Mouse (Mus musculus) heart, embryonic 16.5 days (tissue): ENCODE data around the gene Krtap3-2. TPM values are rescaled to one million over a fixed set of nuclear protein-coding genes. Genes with fewer than 3 reads are reported as not detected.
"Not testable (repeated sequence)": the region's sequence is repeated elsewhere in the genome, so short reads cannot be mapped to it uniquely, and the experiment has no call there.

Source experiments
- ATAC-seq: fragments of 200-750 bp; cut with Nextera tagmentation; replicated peaks from 2 replicates; pipeline ENCODE4 v1.8.0; 2017; ENCODE audit warnings: moderate number of reproducible peaks; ENCODE audit not compliant: insufficient read depth, low FRiP score; ENCODE audit errors: extremely low read depth
- H3K27ac ChIP-seq: fragments of 300-500 bp; sonication (generic); 2 replicates; pipeline ENCODE4 v1.5.1; 2014; ENCODE audit warnings: mild to moderate bottlenecking, low read length, control low read depth, moderate library complexity
- H3K27me3 ChIP-seq: fragments of 300-500 bp; sonication (generic); 2 replicates; pipeline ENCODE4 v1.6.1; 2014; ENCODE audit warnings: low read length, mixed read lengths; ENCODE audit not compliant: control insufficient read depth, insufficient read depth
- H3K36me3 ChIP-seq: fragments of 300-500 bp; sonication (generic); 2 replicates; pipeline ENCODE4 v1.6.1; 2014; ENCODE audit not compliant: control insufficient read depth, insufficient read depth
- H3K4me1 ChIP-seq: fragments of 300-500 bp; sonication (generic); 2 replicates; pipeline ENCODE4 v1.6.1; 2014; ENCODE audit warnings: low read length, mixed read lengths; ENCODE audit not compliant: control insufficient read depth, insufficient read depth
- H3K4me2 ChIP-seq: fragments of 300-500 bp; sonication (generic); 2 replicates; pipeline ENCODE4 v1.6.1; 2014; ENCODE audit warnings: low read depth, mild to moderate bottlenecking, control low read depth, low read length
- H3K4me3 ChIP-seq: fragments of 300-500 bp; sonication (generic); 2 replicates; pipeline ENCODE4 v1.5.1; 2014; ENCODE audit warnings: mild to moderate bottlenecking, control low read depth, low read length
- H3K9ac ChIP-seq: fragments of 300-500 bp; sonication (generic); 2 replicates; pipeline ENCODE4 v1.6.1; 2014; ENCODE audit warnings: low read length, control low read depth
- H3K9me3 ChIP-seq: fragments of 300-500 bp; sonication (generic); replicated peaks from 2 replicates; pipeline ENCODE4 v1.6.1; 2016; ENCODE audit warnings: low read length; ENCODE audit not compliant: control insufficient read depth
- WGBS: fragments of 180-500 bp; shearing (Covaris S2); extraction: QIAGEN DNeasy Blood & Tissue Kit; methylation state at CpG from one replicate; pipeline ENCODE4 v1.1.7; 2014; 5-methylcytosine and 5-hydroxymethylcytosine counted together
- polyA plus RNA-seq: library from polyadenylated mRNA; unstranded; fragments of >200 nt; fragmentation: Nextera tagmentation; extraction: Ambion mirVana; gene quantifications from 2 replicates; pipeline ENCODE4 v1.2.1, GENCODE M21; 2015

Krtap3-2 gene
- polyA plus RNA-seq = not detected in 2 replicates

DNA sequence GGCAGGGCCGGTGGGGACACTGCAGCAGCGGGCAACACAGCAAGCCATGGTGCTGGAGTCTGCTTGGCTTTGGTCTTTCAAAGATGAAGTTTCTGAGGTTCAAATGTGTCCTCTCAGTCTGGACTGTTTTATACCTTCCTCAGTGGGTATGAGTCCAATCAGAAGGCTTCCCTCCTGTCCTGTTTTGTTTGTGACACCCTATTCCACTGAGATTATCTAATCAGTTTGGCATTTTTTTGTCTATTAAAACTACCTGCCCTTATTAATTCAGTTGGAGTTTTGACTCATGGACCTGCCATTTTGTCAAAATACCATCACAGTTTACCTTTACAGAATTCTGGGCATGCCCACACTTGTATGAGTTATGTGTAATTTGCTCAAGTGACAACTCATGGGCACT is at the start of gene Krtap3-2:
Krtap3-2 (minus strand) TSS at position 101 of the 400 bp plus-strand sequence.
- WGBS = 64% methylated on average over 2 of the region's 2 CpGs
- Histone ChIP-seq H3K27me3 (no peaks in the 10 kb centered on the region), H3K4me3 (no peak within 1 kb of the TSS), H3K36me3 (no peaks in the 10 kb centered on the region), H3K9ac (no peak within 1 kb of the TSS), H3K27ac (no peak within 1 kb of the TSS), H3K9me3 (no peaks in the 10 kb centered on the region), H3K4me1 (no peaks in the 10 kb centered on the region; the same call in 1 of the 2 replicates), H3K4me2 (no peak within 1 kb of the TSS)
- ATAC-seq = no peak

DNA sequence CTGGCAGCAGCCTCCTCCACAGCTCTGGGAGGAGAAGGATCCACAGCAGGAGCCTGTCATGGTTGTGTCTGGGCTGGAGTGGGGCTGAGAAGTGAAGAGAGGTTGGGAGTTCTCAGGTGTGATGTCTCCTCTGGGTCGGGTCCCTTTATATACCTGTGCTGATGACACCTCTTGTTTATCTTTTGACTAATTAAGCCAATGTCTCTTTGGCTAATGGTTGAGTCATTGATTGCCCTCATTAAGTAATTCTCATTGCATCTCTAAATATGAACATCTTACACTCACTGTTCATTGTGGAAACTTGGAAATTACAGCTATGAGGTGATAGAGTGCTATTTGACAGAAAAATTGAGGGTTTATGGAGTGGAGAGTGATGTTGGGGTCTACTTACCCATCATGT is 46.6 kb upstream of the Krtap3-2 start, which contains the start of gene Gm11938:
Gm11938 (minus strand) TSS at position 101 of the 400 bp plus-strand sequence.
- ATAC-seq, H3K4me2 ChIP-seq, H3K9ac ChIP-seq, H3K27ac ChIP-seq, H3K4me1 ChIP-seq, H3K9me3 ChIP-seq, H3K36me3 ChIP-seq, H3K27me3 ChIP-seq, H3K4me3 ChIP-seq: not testable (repeated sequence)
- 39% methylated on average over 1 of the region's 1 CpGs for WGBS

DNA sequence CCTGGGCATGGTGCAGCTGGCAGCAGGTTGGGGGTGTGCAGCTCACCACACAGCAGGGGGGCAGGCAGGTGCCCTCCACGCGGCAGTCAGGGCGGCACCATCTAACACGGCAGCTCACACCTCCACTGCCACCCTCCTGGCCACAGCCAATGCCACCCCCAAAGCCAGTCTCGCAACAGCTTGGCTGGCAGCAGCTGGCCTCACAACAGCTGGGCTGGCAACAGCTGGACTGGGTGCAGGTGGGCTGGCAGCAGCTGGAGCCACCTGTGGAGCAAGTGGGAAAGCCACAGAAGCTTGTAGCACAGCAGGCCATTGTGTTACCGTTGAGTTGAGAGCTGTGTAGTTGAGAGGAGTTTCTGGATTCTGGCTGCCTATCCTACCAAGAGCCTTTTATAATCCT is 41.1 kb upstream of the Krtap3-2 start, which contains the start of gene Krtap9-3:
Krtap9-3 (minus strand) TSS at position 364 of the 400 bp plus-strand sequence.
- H3K27me3 ChIP-seq, H3K9ac ChIP-seq, H3K4me2 ChIP-seq, H3K4me3 ChIP-seq, H3K9me3 ChIP-seq, ATAC-seq, H3K36me3 ChIP-seq, H3K4me1 ChIP-seq, H3K27ac ChIP-seq: not testable (repeated sequence)
- 79% methylated on average over 6 of the region's 6 CpGs for WGBS

DNA sequence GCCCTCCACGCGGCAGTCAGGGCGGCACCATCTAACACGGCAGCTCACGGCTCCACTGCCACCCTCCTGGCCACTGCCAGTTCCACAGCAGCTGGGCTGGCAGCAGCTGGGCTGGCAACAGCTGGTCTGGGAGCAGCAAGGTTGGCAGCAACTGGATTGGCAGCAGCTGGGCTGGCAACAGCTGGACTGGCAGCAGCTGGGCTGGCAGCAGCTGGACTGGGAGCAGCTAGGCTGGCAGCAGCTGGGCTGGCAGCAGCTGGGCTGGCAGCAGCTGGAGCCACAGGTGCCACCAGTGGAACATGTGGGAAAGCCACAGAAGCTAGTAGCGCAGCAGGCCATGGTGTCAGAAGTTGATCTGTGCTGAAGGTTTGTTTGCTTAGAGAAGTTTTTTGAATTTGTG is 34.3 kb upstream of the Krtap3-2 start, which contains the start of gene Krtap1-3:
Krtap1-3 (minus strand) TSS at position 359 of the 400 bp plus-strand sequence.
- no peaks in the 10 kb centered on the region for H3K36me3 ChIP-seq
- H3K27ac ChIP-seq = no peak within 1 kb of the TSS
- no peak for ATAC-seq
- no peaks in the 10 kb centered on the region for H3K4me1 ChIP-seq
- no peak within 1 kb of the TSS for H3K4me2 ChIP-seq
- no peak within 1 kb of the TSS for H3K4me3 ChIP-seq
- no peaks in the 10 kb centered on the region for H3K27me3 ChIP-seq
- WGBS = 79% methylated on average over 6 of the region's 6 CpGs
- no peaks in the 10 kb centered on the region for H3K9me3 ChIP-seq
- H3K9ac ChIP-seq = no peak within 1 kb of the TSS

DNA sequence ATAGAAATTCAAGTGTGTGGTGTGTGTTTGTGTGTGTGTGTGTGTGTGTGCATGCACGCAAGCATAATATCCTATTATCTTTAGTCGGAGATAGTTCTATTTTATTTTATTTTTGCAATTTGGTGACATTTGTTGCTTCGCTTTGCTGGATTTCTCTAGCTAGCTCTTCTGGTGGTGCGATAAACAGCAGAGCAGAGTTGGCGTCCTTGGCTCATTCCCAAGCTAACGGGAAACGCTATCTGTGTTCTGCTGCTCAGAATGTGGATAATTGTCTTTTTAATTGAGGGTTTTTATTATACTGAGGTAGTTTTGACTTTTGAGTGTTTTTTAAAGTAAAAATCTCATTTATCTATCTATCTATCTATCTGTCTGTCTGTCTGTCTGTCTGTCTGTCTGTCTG is 28.4 kb upstream of the Krtap3-2 start:
- WGBS = 70% methylated on average over 7 of the region's 7 CpGs
- no peaks in the 10 kb centered on the region for H3K9me3 ChIP-seq

DNA sequence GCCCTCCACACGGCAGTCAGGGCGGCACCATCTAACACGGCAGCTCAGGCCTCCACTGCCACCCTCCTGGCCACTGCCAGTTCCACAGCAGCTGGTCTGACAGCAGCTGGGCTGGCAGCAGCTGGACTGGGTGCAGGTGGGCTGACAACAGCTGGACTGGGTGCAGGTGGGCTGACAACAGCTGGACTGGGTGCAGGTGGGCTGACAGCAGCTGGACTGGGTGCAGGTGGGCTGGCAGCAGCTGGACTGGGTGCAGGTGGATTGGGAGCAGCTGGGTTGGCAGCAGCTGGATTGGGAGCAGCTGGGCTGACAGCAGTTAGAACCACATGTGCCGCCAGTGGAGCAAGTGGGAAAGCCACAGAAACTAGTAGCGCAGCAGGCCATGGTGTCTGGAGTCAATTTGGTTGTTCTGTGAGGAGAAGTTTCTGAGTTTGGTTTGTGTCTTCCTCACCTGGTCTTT is 26.6 kb upstream of the Krtap3-2 start, which contains the start of gene Krtap1-4:
Krtap1-4 (minus strand) TSS at position 410 of the 460 bp plus-strand sequence.
- Histone ChIP-seq H3K4me2 (no peak within 1 kb of the TSS), H3K9me3 (no peaks in the 10 kb centered on the region), H3K4me3 (no peak within 1 kb of the TSS), H3K27ac (no peak within 1 kb of the TSS), H3K4me1 (no peaks in the 10 kb centered on the region), H3K27me3 (no peaks in the 10 kb centered on the region), H3K36me3 (no peaks in the 10 kb centered on the region), H3K9ac (no peak within 1 kb of the TSS)
- no peak for ATAC-seq
- 71% methylated on average over 5 of the region's 5 CpGs for WGBS

More for the DNA sequence above, 28.4 kb upstream of the Krtap3-2 start:
- H3K36me3 ChIP-seq = no peaks in the 10 kb centered on the region
- H3K27ac ChIP-seq = no peak overlapping the region
- H3K4me3 ChIP-seq = no peak overlapping the region
- no peak overlapping the region for H3K9ac ChIP-seq
- H3K4me1 ChIP-seq = no peaks in the 10 kb centered on the region
- no peaks in the 10 kb centered on the region for H3K27me3 ChIP-seq
- H3K4me2 ChIP-seq = no peak overlapping the region
- no peak for ATAC-seq

DNA sequence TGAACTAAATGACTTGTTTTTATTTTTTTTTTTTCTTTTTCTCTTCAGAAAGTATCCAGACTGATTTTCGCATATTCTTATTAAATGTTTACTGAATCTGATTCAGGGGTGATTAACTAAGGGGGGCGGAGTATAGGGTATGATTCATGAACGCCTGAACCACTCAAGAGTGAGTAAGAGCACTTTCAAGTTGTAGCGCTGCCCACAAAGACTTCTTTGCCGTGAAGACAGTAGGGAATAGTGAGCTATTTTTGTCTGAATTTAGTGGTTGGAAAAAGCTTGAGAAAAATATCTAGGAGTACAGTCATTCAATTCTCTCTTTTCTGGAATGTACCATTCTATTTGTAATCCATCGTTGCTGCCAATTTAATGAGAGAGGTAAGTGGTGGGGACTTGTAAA is 24.9 kb upstream of the Krtap3-2 start:
- Histone ChIP-seq H3K27ac (no peak overlapping the region), H3K27me3 (no peaks in the 10 kb centered on the region), H3K4me1 (no peaks in the 10 kb centered on the region), H3K9ac (no peak overlapping the region), H3K9me3 (no peaks in the 10 kb centered on the region), H3K36me3 (no peaks in the 10 kb centered on the region), H3K4me2 (no peak overlapping the region), H3K4me3 (no peak overlapping the region)
- no peak for ATAC-seq
- 69% methylated on average over 6 of the region's 6 CpGs for WGBS

DNA sequence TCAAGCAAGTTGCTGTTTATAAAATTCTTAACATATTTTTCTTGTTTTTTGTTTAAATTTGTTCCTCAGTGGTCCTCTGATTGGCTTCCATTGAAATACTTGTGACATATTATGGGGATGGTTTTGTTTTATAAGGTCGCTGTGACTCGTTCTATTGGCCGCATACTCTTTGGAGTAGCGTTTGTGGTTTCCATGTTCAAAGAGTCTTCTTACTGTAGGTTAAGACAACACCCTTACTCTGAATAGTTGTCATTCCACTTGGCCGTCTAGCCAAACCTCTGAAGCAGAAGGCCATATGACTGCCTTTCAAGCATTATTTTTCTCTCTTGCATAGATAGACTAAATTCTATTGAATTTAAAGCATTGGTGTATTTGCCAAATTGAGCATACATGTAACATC is 24.4 kb upstream of the Krtap3-2 start:
- H3K27me3 ChIP-seq = no peaks in the 10 kb centered on the region
- no peak for ATAC-seq
- 85% methylated on average over 5 of the region's 5 CpGs for WGBS
- no peak overlapping the region for H3K4me2 ChIP-seq
- no peak overlapping the region for H3K9ac ChIP-seq
- no peaks in the 10 kb centered on the region for H3K9me3 ChIP-seq
- H3K27ac ChIP-seq = no peak overlapping the region
- H3K36me3 ChIP-seq = no peaks in the 10 kb centered on the region
- no peak overlapping the region for H3K4me3 ChIP-seq
- no peaks in the 10 kb centered on the region for H3K4me1 ChIP-seq

DNA sequence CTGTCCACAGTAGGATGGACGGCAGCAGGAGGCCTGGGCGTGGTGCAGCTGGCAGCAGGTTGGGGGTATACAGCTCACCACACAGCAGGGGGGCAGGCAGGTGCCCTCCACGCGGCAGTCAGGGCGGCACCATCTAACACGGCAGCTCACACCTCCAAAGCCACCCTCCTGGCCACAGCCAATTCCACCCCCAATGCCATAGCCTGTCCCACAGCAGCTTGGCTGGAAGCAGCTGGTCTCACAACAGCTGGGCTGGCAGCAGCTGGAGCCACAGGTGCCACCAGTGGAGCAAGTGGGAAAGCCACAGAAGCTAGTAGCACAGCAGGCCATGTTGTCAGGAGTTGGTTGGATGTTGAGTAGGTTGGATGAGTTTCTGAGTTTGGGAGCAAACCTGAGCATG is 24.0 kb upstream of the Krtap3-2 start, which contains the start of gene Krtap1-5:
Krtap1-5 (minus strand) TSS at position 381 of the 400 bp plus-strand sequence.
- no peak within 1 kb of the TSS for H3K4me3 ChIP-seq
- no peak for ATAC-seq
- H3K27me3 ChIP-seq = no peaks in the 10 kb centered on the region
- no peak within 1 kb of the TSS for H3K4me2 ChIP-seq
- H3K9ac ChIP-seq = no peak within 1 kb of the TSS
- WGBS = 77% methylated on average over 6 of the region's 6 CpGs
- no peaks in the 10 kb centered on the region for H3K4me1 ChIP-seq
- no peaks in the 10 kb centered on the region for H3K36me3 ChIP-seq
- H3K27ac ChIP-seq = no peak within 1 kb of the TSS
- no peaks in the 10 kb centered on the region for H3K9me3 ChIP-seq
